Mouse (Mus musculus) heart, embryonic 14.5 days (tissue): ENCODE data around the gene Sun2. TPM values are rescaled to one million over a fixed set of nuclear protein-coding genes. Genes with fewer than 3 reads are reported as not detected.
A peak's percentile ranks its signal among the peaks of the same experiment; 100 is the strongest.

ENCODE experiments used
- ATAC-seq: fragments of 200-750 bp; cut with Nextera tagmentation; 2 replicates; pipeline ENCODE4 v1.8.0; 2017; ENCODE audit warnings: low read depth, moderate TSS enrichment; ENCODE audit not compliant: insufficient number of reproducible peaks, insufficient read depth, low FRiP score
- H3K27ac ChIP-seq, 2 experiments: fragments of 200-500 bp in 1 of 2; fragments of 300-500 bp in 1 of 2; sonication (generic) in 1 of 2; replicated peaks in 1 of 2; 2 replicates each; pipeline ENCODE4 v1.5.1; 2012 to 2014; ENCODE audit warnings: low read depth in 2 of 2, low read length in 2 of 2, control low read depth in 1 of 2, mild to moderate bottlenecking in 1 of 2, mixed read lengths in 1 of 2; ENCODE audit not compliant: control insufficient read depth in 1 of 2, insufficient read depth in 1 of 2
- H3K27me3 ChIP-seq: fragments of 300-500 bp; sonication (generic); 2 replicates; pipeline ENCODE4 v1.6.1; 2014; ENCODE audit warnings: mild to moderate bottlenecking, low read length, control low read depth; ENCODE audit not compliant: control insufficient read depth, insufficient read depth
- H3K36me3 ChIP-seq: fragments of 300-500 bp; sonication (generic); 2 replicates; pipeline ENCODE4 v1.6.1; 2014; ENCODE audit warnings: mild to moderate bottlenecking, control low read depth, low read length, mixed read lengths; ENCODE audit not compliant: control insufficient read depth, insufficient read depth
- H3K4me1 ChIP-seq, 2 experiments: fragments of 200-500 bp in 1 of 2; fragments of 300-500 bp in 1 of 2; sonication (generic) in 1 of 2; 2 replicates each; pipeline ENCODE4 v1.6.1; 2012 to 2014; ENCODE audit warnings: low read length in 2 of 2, control low read depth in 1 of 2, mixed read lengths in 1 of 2; ENCODE audit not compliant: control insufficient read depth in 2 of 2, insufficient read depth in 2 of 2
- H3K4me2 ChIP-seq: fragments of 300-500 bp; sonication (generic); 2 replicates; pipeline ENCODE4 v1.6.1; 2014; ENCODE audit warnings: mild to moderate bottlenecking, low read length
- H3K4me3 ChIP-seq, 2 experiments: fragments of 200-500 bp in 1 of 2; fragments of 300-500 bp in 1 of 2; sonication (generic) in 1 of 2; 2 replicates each; pipeline ENCODE4 v1.5.1; 2012 to 2014; ENCODE audit warnings: low read length in 2 of 2, mild to moderate bottlenecking in 2 of 2, control low read depth in 1 of 2, low read depth in 1 of 2, moderate library complexity in 1 of 2; ENCODE audit not compliant: control insufficient read depth in 1 of 2, insufficient read depth in 1 of 2
- H3K9ac ChIP-seq: fragments of 300-500 bp; sonication (generic); 2 replicates; pipeline ENCODE4 v1.6.1; 2014; ENCODE audit warnings: mild to moderate bottlenecking, low read length
- H3K9me3 ChIP-seq: fragments of 300-500 bp; sonication (generic); 2 replicates; pipeline ENCODE4 v1.6.1; 2016; ENCODE audit warnings: low read length, control low read depth; ENCODE audit not compliant: control insufficient read depth
- WGBS: fragments of 180-500 bp; shearing (Covaris S2); extraction: QIAGEN DNeasy Blood & Tissue Kit; methylation state at CpG from one replicate; pipeline ENCODE4 v1.1.7; 2014; 5-methylcytosine and 5-hydroxymethylcytosine counted together
- polyA plus RNA-seq: library from polyadenylated mRNA; unstranded; fragments of >200 nt; fragmentation: Nextera tagmentation; extraction: Ambion mirVana; gene quantifications from 2 replicates; pipeline ENCODE4 v1.2.1, GENCODE M21; 2014

The Sun2 gene
- 6.7 and 7.7 TPM in 2 replicates for polyA plus RNA-seq

DNA sequence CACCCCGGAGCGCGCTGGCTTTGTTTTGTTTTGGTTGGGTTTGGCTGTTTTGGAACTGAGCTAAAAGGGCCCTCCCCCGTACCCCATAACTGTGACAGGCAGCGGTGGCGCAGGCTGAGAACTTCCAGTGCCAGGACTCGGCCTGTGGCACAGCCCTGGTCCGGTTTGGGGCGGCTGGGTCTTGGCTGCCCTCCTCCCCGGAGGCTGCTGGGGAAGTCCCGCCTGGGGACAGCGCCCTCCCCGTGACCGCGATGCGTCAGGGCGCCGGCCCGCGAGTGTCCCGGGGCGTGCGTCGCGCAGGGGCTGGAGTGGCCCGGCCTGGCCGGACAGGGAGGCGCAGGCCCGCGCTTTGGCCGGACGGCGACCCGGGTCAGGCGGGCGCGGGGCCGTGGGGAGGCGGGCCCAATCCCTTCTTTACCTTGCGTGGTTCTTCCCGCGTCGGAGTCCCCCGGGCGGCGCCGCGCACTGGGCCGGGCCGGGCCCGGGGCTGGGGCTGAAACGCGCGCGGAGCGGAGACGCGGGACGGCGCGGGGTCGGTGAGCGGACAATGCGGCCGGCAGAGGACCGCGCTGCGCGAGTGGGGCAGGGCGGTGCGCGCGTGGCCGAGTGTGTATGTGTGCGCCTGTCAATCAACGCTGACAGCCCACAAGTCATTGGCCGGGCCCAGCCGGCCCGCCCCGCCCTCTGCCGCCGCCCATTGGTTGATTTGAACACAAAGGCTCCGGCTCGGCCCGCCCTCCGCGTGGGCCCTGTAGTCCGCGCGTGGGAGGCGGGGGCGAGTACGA is at the start of gene Sun2:
Gene Sun2, minus strand, starts transcription at position 616 of the 785 bp plus-strand sequence.
- WGBS, result under 1% methylated on average over 93 of the region's 93 CpGs
- Histone ChIP-seq H3K9me3 (no peaks in the 10 kb centered on the region), H3K4me2 (peak within 1 kb of the TSS; percentile 91), H3K27me3 (no peaks in the 10 kb centered on the region), H3K36me3 (peaks cover 32% of the 10 kb centered on the region), H3K27ac (peak within 1 kb of the TSS; percentile 87 to 89), H3K4me1 (peaks cover 15 to 35% of the 10 kb centered on the region in 2 experiments), H3K9ac (peak within 1 kb of the TSS; percentile 89), H3K4me3 (peak within 1 kb of the TSS; percentile 77 to 93)
- peak; percentile 83 for ATAC-seq

DNA sequence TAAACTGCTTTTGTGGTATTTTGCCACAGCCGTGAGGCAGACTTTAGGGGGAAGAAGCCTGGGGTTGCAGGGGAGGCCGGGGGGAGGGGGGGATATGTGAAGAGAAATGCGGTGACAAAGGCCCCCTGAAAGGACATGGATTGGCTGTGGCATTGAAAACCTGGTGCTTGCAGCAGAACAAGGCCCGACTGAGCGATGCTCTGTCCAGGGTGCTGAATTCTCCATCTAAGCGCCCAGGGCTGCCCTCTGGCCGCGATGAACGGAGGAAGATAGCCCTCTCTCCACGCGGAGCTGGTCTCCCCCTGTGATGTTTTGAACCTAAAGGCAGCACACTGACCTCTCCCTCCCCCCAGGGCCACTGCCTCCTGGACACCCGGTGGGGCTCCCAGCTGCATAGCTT is 49.2 kb upstream of the Sun2 start:
- Histone ChIP-seq H3K4me1 (no peaks in the 10 kb centered on the region), H3K9ac (no peak overlapping the region), H3K9me3 (no peaks in the 10 kb centered on the region), H3K27ac (no peak overlapping the region), H3K4me2 (no peak overlapping the region), H3K27me3 (peaks cover 16% of the 10 kb centered on the region), H3K4me3 (no peak overlapping the region), H3K36me3 (no peaks in the 10 kb centered on the region)
- ATAC-seq, result no peak
- WGBS, result 0% methylated on average over 12 of the region's 12 CpGs

DNA sequence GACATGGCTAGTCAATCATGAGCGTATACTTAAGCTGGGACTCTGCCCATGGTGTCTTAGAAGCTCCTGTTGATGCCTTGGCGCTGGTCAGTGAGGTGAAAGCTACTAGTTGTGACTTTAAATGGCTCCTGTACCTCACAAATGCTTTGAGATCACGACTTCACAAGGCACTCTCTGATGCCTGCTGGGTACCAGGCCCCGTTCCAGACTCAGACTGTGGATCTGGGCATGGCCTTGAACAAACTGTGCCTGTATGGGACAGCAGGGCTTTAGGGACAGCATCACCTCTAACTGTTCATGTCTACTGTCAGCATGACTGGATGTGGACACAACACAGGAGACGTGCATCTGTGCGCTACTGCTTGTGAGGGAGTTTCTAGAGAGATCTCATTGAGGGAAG is 48.6 kb upstream of the Sun2 start:
- 80% methylated on average over 6 of the region's 6 CpGs for WGBS
- H3K4me3 ChIP-seq, result no peak overlapping the region
- H3K4me2 ChIP-seq, result no peak overlapping the region
- ATAC-seq, result no peak
- no peaks in the 10 kb centered on the region for H3K36me3 ChIP-seq
- H3K9me3 ChIP-seq, result no peaks in the 10 kb centered on the region
- H3K4me1 ChIP-seq, result no peaks in the 10 kb centered on the region
- H3K27me3 ChIP-seq, result peaks cover 16% of the 10 kb centered on the region
- no peak overlapping the region for H3K9ac ChIP-seq
- no peak overlapping the region for H3K27ac ChIP-seq

DNA sequence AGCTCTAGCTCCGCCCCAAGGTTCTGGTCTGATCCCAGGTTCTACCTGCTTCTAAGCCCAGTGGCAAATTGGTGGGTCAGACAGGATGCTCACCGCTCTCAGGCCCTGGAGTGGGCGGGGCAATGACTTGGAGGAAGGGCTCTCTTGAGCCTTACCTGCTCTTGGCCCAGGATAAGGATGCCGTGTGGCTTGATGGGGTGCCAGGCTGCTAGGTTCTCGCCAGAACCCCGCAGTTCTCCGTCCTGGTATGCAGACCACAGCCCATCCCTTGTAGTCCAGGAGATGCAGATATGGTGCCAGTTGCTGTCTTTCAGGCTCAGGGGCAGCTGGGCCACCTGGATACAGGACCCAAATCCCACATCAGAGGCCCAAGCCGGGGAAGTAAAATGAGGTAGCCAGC is 47.8 kb upstream of the Sun2 start:
- Histone ChIP-seq H3K9me3 (no peaks in the 10 kb centered on the region), H3K4me1 (no peaks in the 10 kb centered on the region), H3K9ac (no peak overlapping the region), H3K36me3 (no peaks in the 10 kb centered on the region), H3K4me2 (no peak overlapping the region), H3K4me3 (no peak overlapping the region), H3K27ac (no peak overlapping the region), H3K27me3 (peaks cover 23% of the 10 kb centered on the region)
- ATAC-seq, result no peak
- 44% methylated on average over 8 of the region's 8 CpGs for WGBS

DNA sequence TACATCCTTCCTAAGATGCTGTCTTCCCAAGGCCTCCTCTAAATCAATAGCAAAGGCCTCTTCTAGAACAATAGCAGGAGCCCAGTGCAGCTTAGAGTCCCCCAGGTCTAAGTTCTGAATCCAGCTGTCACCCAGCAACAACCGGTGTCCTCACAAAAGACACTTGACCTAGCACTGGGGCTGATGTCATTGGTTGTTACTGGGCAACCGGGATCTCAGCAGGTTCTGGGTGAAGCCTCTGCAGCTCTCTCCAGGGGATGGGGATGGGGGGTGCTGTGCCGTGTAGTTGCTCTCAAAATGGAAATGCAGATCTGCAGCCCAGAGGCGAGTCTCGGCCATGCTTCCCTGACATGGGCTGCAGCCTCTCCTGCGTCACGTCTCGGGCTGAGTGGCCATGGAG is 45.5 kb upstream of the Sun2 start:
- ATAC-seq, result no peak
- H3K27me3 ChIP-seq, result peaks cover 18% of the 10 kb centered on the region
- H3K9ac ChIP-seq, result no peak overlapping the region
- no peak overlapping the region for H3K4me2 ChIP-seq
- no peaks in the 10 kb centered on the region for H3K9me3 ChIP-seq
- H3K36me3 ChIP-seq, result no peaks in the 10 kb centered on the region
- H3K4me1 ChIP-seq, result no peaks in the 10 kb centered on the region
- no peak overlapping the region for H3K4me3 ChIP-seq
- WGBS, result 56% methylated on average over 8 of the region's 8 CpGs
- H3K27ac ChIP-seq, result no peak overlapping the region

DNA sequence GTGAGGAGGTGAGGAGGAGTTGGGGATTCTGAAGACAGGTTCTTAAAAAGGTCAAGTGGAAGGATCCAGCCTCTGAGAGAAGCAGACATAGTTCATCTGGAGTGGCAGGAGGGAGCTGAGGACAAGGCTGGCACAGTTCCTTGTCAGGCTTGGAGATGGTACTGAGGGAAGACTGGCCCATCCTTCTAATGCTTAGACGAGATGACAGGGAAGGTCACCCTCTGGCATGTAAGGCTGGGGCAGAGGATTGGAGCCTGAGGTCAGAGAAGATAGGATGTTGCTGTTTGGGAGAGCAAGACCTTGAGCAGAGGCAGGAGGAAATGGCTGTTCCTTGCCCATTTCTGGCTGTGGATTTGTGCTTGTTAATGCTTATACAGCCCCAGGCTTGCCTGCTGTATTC is 42.7 kb upstream of the Sun2 start:
- no peak for ATAC-seq
- Histone ChIP-seq H3K4me2 (no peak overlapping the region), H3K4me1 (no peaks in the 10 kb centered on the region), H3K27ac (no peak overlapping the region), H3K9ac (no peak overlapping the region), H3K36me3 (no peaks in the 10 kb centered on the region), H3K9me3 (no peaks in the 10 kb centered on the region), H3K27me3 (peaks cover 10% of the 10 kb centered on the region; the same call in 1 of the 2 replicates), H3K4me3 (no peak overlapping the region)
- 40% methylated on average over 1 of the region's 1 CpGs for WGBS

DNA sequence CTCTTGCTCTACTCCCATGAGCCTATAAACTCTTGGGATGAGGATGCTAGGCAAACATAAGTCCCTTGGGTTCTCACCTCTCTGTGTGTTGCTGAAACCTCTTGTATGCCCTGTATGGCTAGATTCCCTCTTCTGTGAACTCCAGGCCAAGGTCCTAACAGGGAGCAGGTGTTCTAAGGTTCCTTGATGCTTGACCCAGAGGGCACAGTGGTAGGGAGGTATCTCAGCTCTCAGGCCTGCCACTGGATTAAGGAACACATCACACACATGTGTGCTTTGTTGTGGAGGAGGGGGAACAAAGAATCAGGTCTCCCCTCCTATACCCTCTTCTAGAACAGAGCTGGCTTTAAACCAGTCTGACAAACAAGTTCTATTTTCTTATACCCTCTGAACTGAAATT is 35.4 kb upstream of the Sun2 start, which contains the start of gene Dnal4:
Gene Dnal4, minus strand, starts transcription at position 101 of the 400 bp plus-strand sequence.
- H3K27ac ChIP-seq, result no peak within 1 kb of the TSS
- H3K4me3 ChIP-seq, result no peak within 1 kb of the TSS
- H3K9me3 ChIP-seq, result no peaks in the 10 kb centered on the region
- no peaks in the 10 kb centered on the region for H3K27me3 ChIP-seq
- H3K4me1 ChIP-seq, result peaks cover 7 to 10% of the 10 kb centered on the region in 2 experiments
- no peak for ATAC-seq
- H3K36me3 ChIP-seq, result no peaks in the 10 kb centered on the region
- no peak within 1 kb of the TSS for H3K4me2 ChIP-seq
- no peak within 1 kb of the TSS for H3K9ac ChIP-seq

DNA sequence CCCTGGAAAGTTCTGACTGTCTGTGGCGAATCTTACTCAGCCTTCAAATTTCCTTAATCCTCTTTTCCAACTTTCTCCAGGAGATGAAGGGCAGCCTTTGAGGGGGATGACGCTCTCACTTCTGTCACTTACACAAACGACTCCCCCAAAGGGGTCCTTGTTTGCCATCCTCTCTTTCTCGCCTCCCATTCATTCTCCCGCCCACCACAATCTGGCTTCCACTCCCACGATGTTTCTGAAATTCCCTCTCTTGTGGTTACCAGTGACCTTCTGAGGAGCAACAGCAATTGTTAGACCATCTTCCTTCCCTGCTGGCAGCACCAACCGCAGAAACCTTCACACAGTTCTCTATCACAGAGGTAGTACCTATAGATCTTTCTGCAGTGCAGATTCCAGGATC is 33.3 kb upstream of the Sun2 start:
- Histone ChIP-seq H3K36me3 (no peaks in the 10 kb centered on the region), H3K4me1 (peaks cover 15 to 18% of the 10 kb centered on the region in 2 experiments), H3K27me3 (no peaks in the 10 kb centered on the region), H3K4me3 (no peak overlapping the region), H3K4me2 (no peak overlapping the region), H3K9ac (no peak overlapping the region), H3K9me3 (no peaks in the 10 kb centered on the region), H3K27ac (no peak overlapping the region)
- ATAC-seq, result no peak
- 50% methylated on average over 7 of the region's 7 CpGs for WGBS
